Mouse (Mus musculus): Measurements from ENCODE around the gene Cacna1a.

GRCm38 (mm10) chr8:84640010-84640588 lies 251.9 kb downstream of the Cacna1a start:
- TF ChIP-seq GATA1 (IDR thresholded peaks at IDR 0.05; ENCODE audit: borderline replicate concordance, low read length) (no peak), FLI1 (IDR thresholded peaks at IDR 0.05; ENCODE audit: low read length) (no peak)
